Mouse (Mus musculus): Measurements from ENCODE around the gene Qrsl1.

GRCm38 (mm10) chr10:43923096-43923495, 21.6 kb upstream of the Qrsl1 start:
- no peak for TF ChIP-seq CTCF (IDR thresholded peaks at IDR 0.05; ENCODE audit: low read depth)
- TF ChIP-seq EP300 (IDR thresholded peaks at IDR 0.05; ENCODE audit: low read depth), result no peak
